8 mouse cellular contexts compared by ENCODE assay signal in genomic region chr5:148332622-148332974, GRCm38 (mm10).
DNase-seq lines count a peak whose midpoint lies in the region; ATAC-seq and TF ChIP-seq lines count a peak whose summit lies in the region.

No protein-coding gene starts in this region.

- peak; percentile 91 for DNase-seq in MN1 (ENCODE audit: low spot score)
- DNase-seq in cerebellum, adult 18-20 months = peak; percentile 78 to 79
- peak; percentile 88 for DNase-seq in forebrain, postnatal 0 days
- DNase-seq in hindbrain, embryonic 11.5 days (ENCODE audit: low spot score) = peak; percentile 87
- DNase-seq in layer of hippocampus, postnatal 10 days (ENCODE audit: low spot score in 2 of 2) = peak; percentile 77 to 81
- DNase-seq in ovary, postnatal 14 days (ENCODE audit: low spot score) = peak; percentile 71
- DNase-seq in thymus, postnatal 25 days = peak; percentile 72

- H3K36me3 ChIP-seq in forebrain, postnatal 0 days (ENCODE audit: insufficient read depth) = peaks cover 31% of the 10 kb centered on the region
- no peaks in the 10 kb centered on the region for H3K36me3 ChIP-seq in hindbrain, embryonic 11.5 days (ENCODE audit: control insufficient read depth, insufficient read depth, low read length)
- H3K36me3 ChIP-seq in lung, embryonic 16.5 days (ENCODE audit: control insufficient read depth, insufficient read depth, low read length) = no peaks in the 10 kb centered on the region; the same call in 1 of the 2 replicates

- H3K27ac ChIP-seq in forebrain, postnatal 0 days (ENCODE audit: low read depth, low read length) = no peak overlapping the region
- no peak overlapping the region for H3K27ac ChIP-seq in hindbrain, embryonic 11.5 days (ENCODE audit: low read depth, low read length)
- H3K27ac ChIP-seq in lung, embryonic 16.5 days (ENCODE audit: low read length) = no peak overlapping the region

- no peaks in the 10 kb centered on the region for H3K9me3 ChIP-seq in forebrain, postnatal 0 days (ENCODE audit: low read length)
- no peaks in the 10 kb centered on the region for H3K9me3 ChIP-seq in hindbrain, embryonic 11.5 days (ENCODE audit: control insufficient read depth, low read length)
- no peaks in the 10 kb centered on the region for H3K9me3 ChIP-seq in lung, embryonic 16.5 days (ENCODE audit: control insufficient read depth, low read length)

- no peak overlapping the region for H3K4me2 ChIP-seq in forebrain, postnatal 0 days (ENCODE audit: low read depth)
- H3K4me2 ChIP-seq in hindbrain, embryonic 11.5 days (replicated peaks; ENCODE audit: low read depth, low read length) = no peak overlapping the region
- H3K4me2 ChIP-seq in lung, embryonic 16.5 days (ENCODE audit: low read depth, low read length) = peak overlapping the region; percentile 32; the same call in 1 of the 2 replicates

- 37% methylated on average over 8 of the region's 8 CpGs for WGBS in forebrain, postnatal 0 days
- 35% methylated on average over 8 of the region's 8 CpGs for WGBS in hindbrain, embryonic 11.5 days
- 14% methylated on average over 8 of the region's 8 CpGs for WGBS in lung, embryonic 16.5 days

- peak; percentile 90 for ATAC-seq in forebrain, postnatal 0 days
- peak; percentile 69 for ATAC-seq in hindbrain, embryonic 11.5 days (ENCODE audit: low FRiP score)
- peak; percentile 87 for ATAC-seq in lung, embryonic 16.5 days (ENCODE audit: low read depth)

- peak; percentile 90 for TF ChIP-seq CTCF in forebrain, postnatal 0 days (IDR thresholded peaks at IDR 0.05; ENCODE audit: low read depth)

- no peaks in the 10 kb centered on the region for H3K4me1 ChIP-seq in forebrain, postnatal 0 days (ENCODE audit: insufficient read depth)
- H3K4me1 ChIP-seq in hindbrain, embryonic 11.5 days (replicated peaks; ENCODE audit: control insufficient read depth, insufficient read depth, low read length) = no peaks in the 10 kb centered on the region
- H3K4me1 ChIP-seq in lung, embryonic 16.5 days (replicated peaks; ENCODE audit: control insufficient read depth, insufficient read depth, low read length) = no peaks in the 10 kb centered on the region

- H3K27me3 ChIP-seq in forebrain, postnatal 0 days (ENCODE audit: insufficient read depth, low read length) = no peaks in the 10 kb centered on the region
- no peaks in the 10 kb centered on the region for H3K27me3 ChIP-seq in hindbrain, embryonic 11.5 days (ENCODE audit: control insufficient read depth, insufficient read depth, low read length)
- H3K27me3 ChIP-seq in lung, embryonic 16.5 days (ENCODE audit: control insufficient read depth, insufficient read depth, low read depth, low read length) = no peaks in the 10 kb centered on the region

- no peak overlapping the region for H3K9ac ChIP-seq in forebrain, postnatal 0 days
- no peak overlapping the region for H3K9ac ChIP-seq in hindbrain, embryonic 11.5 days (ENCODE audit: low read depth, low read length)
- no peak overlapping the region for H3K9ac ChIP-seq in lung, embryonic 16.5 days (ENCODE audit: low read length)

- H3K4me3 ChIP-seq in forebrain, postnatal 0 days (ENCODE audit: low read depth, low read length) = no peak overlapping the region
- no peak overlapping the region for H3K4me3 ChIP-seq in hindbrain, embryonic 11.5 days (ENCODE audit: low read depth, low read length)
- H3K4me3 ChIP-seq in lung, embryonic 16.5 days (ENCODE audit: low read length) = no peak overlapping the region
